Mouse (Mus musculus): ENCODE data around the gene Kcnb1.

Gene Kcnb1

GRCm38 (mm10) chr2:167190076-167190399, at the start of gene Kcnb1:
Gene Kcnb1 (minus strand): TSS chr2:167190155.
- DNase-seq (ENCODE audit: low read depth, low spot score): no peak

- DNase-seq (ENCODE audit: low read depth, low spot score): no peak
Measured at GRCm38 (mm10) chr2:167239262-167239661, 49.3 kb upstream of the Kcnb1 start.

GRCm38 (mm10) chr2:167237224-167237623, 47.3 kb upstream of the Kcnb1 start:
- DNase-seq (ENCODE audit: low read depth, low spot score): no peak

GRCm38 (mm10) chr2:167236174-167236573, 46.2 kb upstream of the Kcnb1 start:
- DNase-seq (ENCODE audit: low read depth, low spot score): no peak

GRCm38 (mm10) chr2:167235338-167236018, 45.5 kb upstream of the Kcnb1 start:
- no peak for DNase-seq (ENCODE audit: low read depth, low spot score)

- no peak for DNase-seq (ENCODE audit: low read depth, low spot score)
Measured at GRCm38 (mm10) chr2:167233771-167234170, 43.8 kb upstream of the Kcnb1 start.

GRCm38 (mm10) chr2:167233009-167233335, 43.0 kb upstream of the Kcnb1 start:
- no peak for DNase-seq (ENCODE audit: low read depth, low spot score)

- DNase-seq (ENCODE audit: low read depth, low spot score): no peak
Measured at GRCm38 (mm10) chr2:167232132-167233008, 42.4 kb upstream of the Kcnb1 start.

GRCm38 (mm10) chr2:167230554-167230953, 40.6 kb upstream of the Kcnb1 start:
- DNase-seq (ENCODE audit: low read depth, low spot score): no peak

GRCm38 (mm10) chr2:167224937-167225336, 35.0 kb upstream of the Kcnb1 start:
- DNase-seq (ENCODE audit: low read depth, low spot score): no peak

GRCm38 (mm10) chr2:167224194-167224593, 34.2 kb upstream of the Kcnb1 start:
- DNase-seq (ENCODE audit: low read depth, low spot score): no peak

- peak; percentile 60 for DNase-seq (ENCODE audit: low read depth, low spot score)
Measured at GRCm38 (mm10) chr2:167222152-167222551, 32.2 kb upstream of the Kcnb1 start.

- DNase-seq (ENCODE audit: low read depth, low spot score): no peak
Measured at GRCm38 (mm10) chr2:167221159-167221845, 31.3 kb upstream of the Kcnb1 start.

GRCm38 (mm10) chr2:167220736-167221135, 30.8 kb upstream of the Kcnb1 start:
- no peak for DNase-seq (ENCODE audit: low read depth, low spot score)

- peak; percentile 72 for DNase-seq (ENCODE audit: low read depth, low spot score)
Measured at GRCm38 (mm10) chr2:167219154-167219775, 29.3 kb upstream of the Kcnb1 start.

GRCm38 (mm10) chr2:167213666-167214065, 23.7 kb upstream of the Kcnb1 start:
- no peak for DNase-seq (ENCODE audit: low read depth, low spot score)

- DNase-seq (ENCODE audit: low read depth, low spot score): no peak
Measured at GRCm38 (mm10) chr2:167213076-167213475, 23.1 kb upstream of the Kcnb1 start.

GRCm38 (mm10) chr2:167212551-167212950, 22.6 kb upstream of the Kcnb1 start:
- DNase-seq (ENCODE audit: low read depth, low spot score): no peak

GRCm38 (mm10) chr2:167212089-167212488, 22.1 kb upstream of the Kcnb1 start:
- no peak for DNase-seq (ENCODE audit: low read depth, low spot score)

- DNase-seq (ENCODE audit: low read depth, low spot score): no peak
Measured at GRCm38 (mm10) chr2:167209900-167210299, 19.9 kb upstream of the Kcnb1 start.

- DNase-seq (ENCODE audit: low read depth, low spot score): no peak
Measured at GRCm38 (mm10) chr2:167208984-167209383, 19.0 kb upstream of the Kcnb1 start.

Measured in WW6 (cell line).